Mouse (Mus musculus) ZHBTc4 (cell line): ENCODE data around the gene Bcas3.
A peak's percentile ranks its signal among the peaks of the same experiment; 100 is the strongest.
"Not testable (repeated sequence)": the region's sequence is repeated elsewhere in the genome, so short reads cannot be mapped to it uniquely, and the experiment has no call there.

Experiments
- DNase-seq: peaks from one replicate; pipeline ENCODE4 v3.0.0-alpha.2; 2011; ENCODE audit warnings: low read depth, low spot score

The Bcas3 gene

GRCm38 (mm10) chr11:85709147-85709546, 356.2 kb downstream of the Bcas3 start:
- no peak for DNase-seq

GRCm38 (mm10) chr11:85710155-85710554, 357.2 kb downstream of the Bcas3 start:
- DNase-seq: no peak

- no peak for DNase-seq
Measured at GRCm38 (mm10) chr11:85712026-85712804, 359.2 kb downstream of the Bcas3 start.

GRCm38 (mm10) chr11:85712860-85713813, 360.2 kb downstream of the Bcas3 start:
- DNase-seq: no peak

DNA sequence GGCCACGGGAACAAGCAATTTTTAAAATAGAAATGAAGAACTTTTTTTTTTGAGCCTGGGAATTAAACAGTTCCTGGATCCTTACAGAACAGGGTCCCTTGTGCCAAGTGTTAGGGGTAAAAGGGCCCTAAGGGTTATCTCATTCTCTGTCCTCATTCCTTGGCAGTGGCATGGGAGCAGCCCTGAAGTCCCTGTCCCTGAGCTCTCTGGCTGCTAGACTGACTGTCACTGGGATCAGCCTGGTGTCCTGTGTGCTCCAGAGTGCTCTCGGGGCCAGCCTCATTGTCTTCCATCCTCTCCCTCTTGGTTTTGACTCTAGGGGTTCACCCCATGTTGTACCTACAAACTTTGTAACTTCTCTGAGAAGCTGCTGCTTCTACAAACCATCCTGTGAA, 360.8 kb downstream of the Bcas3 start:
- DNase-seq: no peak

DNA sequence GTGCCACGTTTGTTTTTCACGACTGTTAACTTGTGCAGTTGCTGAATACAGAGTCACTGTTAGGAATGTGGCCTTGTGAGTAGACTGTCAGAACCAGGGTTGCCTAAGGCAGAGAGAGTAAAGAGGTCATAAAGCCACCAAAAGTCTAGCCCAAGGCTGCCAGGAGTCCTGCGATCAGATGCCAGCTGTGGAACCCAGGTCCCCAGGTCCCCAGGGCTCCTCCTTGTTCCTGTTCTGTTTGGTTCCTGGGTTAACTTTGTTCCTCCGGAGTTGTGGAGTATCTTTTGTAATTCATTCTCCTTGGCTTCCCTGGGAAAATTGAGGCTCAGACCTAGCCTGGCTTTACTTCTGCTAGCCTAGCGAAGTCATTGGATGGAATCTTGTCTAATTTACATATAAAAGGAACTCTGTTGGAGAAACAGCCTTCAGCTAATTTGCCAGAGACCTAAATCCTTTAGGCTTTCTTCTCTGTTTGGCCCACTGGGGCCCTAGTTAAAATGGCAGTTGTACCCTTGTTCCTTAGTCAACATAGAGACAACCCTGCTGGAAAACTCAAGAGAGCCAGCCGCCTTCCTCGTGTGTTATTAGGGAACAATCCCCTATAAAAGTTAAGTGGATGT, 361.5 kb downstream of the Bcas3 start:
- DNase-seq: peak; percentile 90

GRCm38 (mm10) chr11:85716730-85717129, 363.8 kb downstream of the Bcas3 start:
- not testable (repeated sequence) for DNase-seq

- DNase-seq: no peak
Measured at GRCm38 (mm10) chr11:85719091-85719490, 366.1 kb downstream of the Bcas3 start.

GRCm38 (mm10) chr11:85719766-85720165, 366.8 kb downstream of the Bcas3 start:
- DNase-seq: no peak

GRCm38 (mm10) chr11:85720269-85720773, 367.4 kb downstream of the Bcas3 start:
- no peak for DNase-seq

- no peak for DNase-seq
Measured at GRCm38 (mm10) chr11:85721986-85722385, 369.0 kb downstream of the Bcas3 start.

DNA sequence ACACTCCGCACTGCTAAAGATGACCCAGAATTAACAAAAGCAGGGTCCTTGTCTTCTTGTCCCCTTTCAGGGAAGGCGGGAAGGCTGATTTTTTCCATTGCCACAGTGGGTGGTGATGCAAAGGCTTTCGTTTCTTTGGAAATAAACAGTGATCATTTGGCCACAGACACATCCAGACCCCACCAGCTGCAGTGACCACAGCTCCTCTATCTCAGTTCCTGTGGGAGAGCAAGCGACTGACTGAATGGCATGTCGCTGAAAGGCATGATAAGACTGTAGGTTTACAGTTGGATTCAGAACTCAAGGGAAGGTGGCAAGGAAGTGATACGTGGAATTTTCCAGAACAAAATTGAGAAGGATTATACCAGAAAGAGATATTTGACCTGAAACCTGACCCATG, 371.2 kb downstream of the Bcas3 start:
- DNase-seq: no peak

DNA sequence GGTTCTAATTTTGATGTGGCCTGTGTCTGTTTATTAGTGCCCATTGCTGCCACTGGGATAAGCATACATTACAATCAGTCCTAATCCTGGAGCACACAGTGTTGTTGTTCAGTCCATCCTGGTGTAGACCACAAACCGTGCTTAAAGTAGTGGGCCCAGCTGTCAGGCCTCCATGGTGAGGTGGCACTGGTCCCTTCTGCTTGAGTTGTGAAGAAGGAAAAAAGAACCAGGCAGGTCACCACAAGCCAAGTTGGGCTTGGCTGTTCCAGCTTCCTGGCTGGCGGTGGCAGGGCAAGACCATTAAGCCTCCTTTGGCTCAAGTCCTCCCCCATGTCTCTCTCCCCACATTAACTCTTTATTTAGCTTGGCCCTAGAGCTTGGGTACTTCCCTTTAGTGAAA, 376.8 kb downstream of the Bcas3 start:
- DNase-seq: no peak

GRCm38 (mm10) chr11:85732462-85733012, 379.6 kb downstream of the Bcas3 start:
- no peak for DNase-seq

GRCm38 (mm10) chr11:85733577-85733976, 380.6 kb downstream of the Bcas3 start:
- DNase-seq: no peak

DNA sequence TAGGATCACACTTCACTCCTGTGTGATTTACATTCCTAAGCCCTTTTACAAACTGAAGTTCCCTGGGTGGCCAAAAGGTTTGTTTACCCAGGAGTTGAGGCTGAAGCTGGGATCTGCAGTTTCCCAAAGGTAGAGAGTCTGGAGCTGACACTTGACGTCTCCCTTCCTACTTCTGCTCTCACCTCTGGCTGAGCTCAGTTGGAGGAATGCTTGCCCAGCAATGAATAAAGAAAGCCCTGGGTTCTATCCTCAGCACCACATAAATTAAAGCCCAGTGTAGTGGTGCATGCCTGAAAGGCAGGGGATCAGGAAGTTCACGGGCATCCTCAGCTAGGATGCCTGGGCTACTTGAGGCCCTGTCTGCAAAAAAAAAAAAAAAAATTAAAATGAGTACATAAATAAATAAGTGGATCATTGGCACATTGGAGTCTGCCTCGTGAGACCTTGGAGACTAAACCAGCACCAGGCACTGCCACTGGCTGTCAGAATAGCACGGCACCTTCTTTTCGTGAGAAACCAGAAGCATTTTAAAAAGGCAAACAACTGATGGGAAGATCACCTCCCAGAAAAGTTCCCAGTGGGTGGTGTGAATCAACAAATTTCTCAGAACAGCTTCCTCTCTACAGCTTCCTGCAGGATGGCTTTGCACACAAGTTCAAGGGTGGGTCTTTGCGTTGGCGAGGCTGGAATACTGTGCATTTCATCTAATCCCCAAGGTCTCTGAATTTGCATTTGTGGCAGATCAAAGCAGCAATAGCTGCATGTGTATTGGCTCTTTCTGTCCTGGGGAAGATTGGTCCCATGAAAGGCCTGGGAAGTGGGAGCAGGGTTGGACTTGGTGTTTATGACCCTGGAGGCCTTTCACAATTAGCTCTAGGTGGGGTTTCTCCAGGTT, 381.6 kb downstream of the Bcas3 start:
- peak; percentile 75 for DNase-seq

DNA sequence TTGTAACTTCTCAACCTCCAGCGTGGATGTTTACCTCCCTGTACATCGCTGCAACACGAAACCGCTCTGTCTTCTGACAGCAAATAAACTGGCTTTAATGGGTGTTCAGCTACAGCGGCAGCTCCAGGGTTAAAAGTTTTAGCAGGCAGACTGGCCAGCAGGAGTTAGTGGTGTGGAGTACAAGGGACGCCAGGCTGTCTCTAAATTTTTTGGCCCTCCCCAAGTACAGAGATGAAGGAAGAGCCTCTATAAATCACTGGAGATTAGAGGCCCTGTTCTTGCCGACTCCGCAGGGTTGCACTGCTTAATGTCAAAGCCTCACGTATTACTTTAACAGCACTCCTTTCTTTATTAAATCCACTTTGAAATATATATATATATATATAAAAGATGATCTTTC, 384.3 kb downstream of the Bcas3 start:
- DNase-seq: no peak

GRCm38 (mm10) chr11:85737893-85738292, 384.9 kb downstream of the Bcas3 start:
- no peak for DNase-seq

GRCm38 (mm10) chr11:85738585-85738984, 385.6 kb downstream of the Bcas3 start:
- DNase-seq: no peak

DNA sequence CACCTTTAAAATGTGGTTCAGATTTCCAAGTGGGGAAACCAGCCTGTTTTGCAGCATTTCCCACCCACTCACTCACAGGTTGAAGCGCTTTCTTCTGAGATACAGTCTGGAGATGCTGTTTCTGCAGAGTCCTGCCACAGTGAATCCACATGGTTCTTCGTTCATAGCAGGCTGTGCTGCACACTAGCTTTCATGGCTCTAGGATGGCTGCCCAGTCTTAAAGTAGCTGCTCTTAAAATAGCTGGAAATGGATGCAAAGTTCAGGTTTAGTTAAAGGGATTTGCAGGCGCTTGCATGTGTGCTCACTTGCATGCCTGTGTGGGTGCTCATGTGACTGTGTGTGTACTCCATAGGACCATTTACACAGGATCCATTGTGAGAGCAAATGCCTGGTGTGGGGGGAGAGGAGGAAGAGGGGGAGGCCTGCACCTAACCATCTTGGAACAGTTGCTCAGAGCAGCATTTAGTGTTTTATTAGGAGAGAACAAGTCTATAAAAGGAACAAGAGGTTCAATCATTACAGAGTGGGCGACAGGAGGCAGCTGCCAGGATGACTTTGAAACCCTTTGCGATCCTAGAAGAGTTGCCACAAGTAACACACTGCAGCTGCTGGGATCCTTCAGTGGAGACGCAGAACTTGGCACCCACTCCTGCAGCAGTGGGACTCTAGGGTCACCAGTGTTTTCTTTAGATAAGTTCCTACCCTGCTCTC, 386.5 kb downstream of the Bcas3 start:
- DNase-seq: no peak
